Mouse (Mus musculus) kidney, adult 8-10 months (tissue): ENCODE measurements around the gene Gm4553.
A peak's percentile ranks its signal among the peaks of the same experiment; 100 is the strongest.
"Not testable (repeated sequence)": the region's sequence is repeated elsewhere in the genome, so short reads cannot be mapped to it uniquely, and the experiment has no call there.

Source experiments
- DNase-seq, 2 experiments: peaks; one replicate each; pipeline ENCODE4 v3.0.0; 2022

Gm4553 gene

DNA sequence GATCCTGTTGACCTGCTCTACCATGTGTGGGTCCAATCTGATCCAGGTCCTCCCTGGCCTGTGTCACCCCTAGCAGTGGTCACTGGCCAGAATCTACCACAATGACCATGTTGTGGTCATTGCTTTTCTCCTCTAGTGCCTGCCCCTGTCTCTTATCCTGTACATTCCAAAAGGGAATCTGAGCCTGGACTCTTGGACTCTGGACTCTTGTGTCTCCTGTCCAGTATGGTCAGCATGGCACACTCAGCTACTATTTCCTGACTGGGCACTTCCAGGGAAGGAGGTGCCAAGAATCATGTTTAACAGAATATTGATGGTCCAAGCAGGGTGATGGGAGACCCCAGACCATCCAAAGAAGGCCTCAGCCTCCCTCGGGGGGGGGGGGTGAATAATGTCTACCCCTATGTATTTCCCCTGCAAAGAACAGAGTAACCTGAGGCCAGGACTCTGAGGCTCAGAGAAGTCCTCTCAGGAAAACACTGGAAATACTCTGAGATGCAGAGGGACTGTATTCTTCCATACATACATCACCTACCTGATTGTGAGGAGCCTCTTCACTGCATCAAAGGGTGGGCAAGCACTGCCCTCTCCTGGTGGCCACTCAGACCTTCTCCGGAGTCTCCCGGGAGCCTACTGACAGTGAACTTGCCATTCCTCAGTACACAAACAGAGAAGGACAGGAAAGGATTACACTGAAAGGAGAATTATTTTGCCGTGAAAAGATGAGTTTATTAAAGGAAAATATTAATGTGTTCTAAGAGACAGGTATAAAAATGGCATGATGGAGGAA, 31.1 kb downstream of the Gm4553 start:
- peak; percentile 62 to 70 for DNase-seq

- DNase-seq: no peak
These were observed 36.7 kb downstream of the Gm4553 start for GRCm38 (mm10) chr7:142128843-142129242.

GRCm38 (mm10) chr7:142120629-142121028, 44.9 kb downstream of the Gm4553 start, which contains the start of gene Gm45618:
Gm45618 (minus strand) TSS chr7:142120729.
- not testable (repeated sequence) for DNase-seq

GRCm38 (mm10) chr7:142119632-142120031, 45.9 kb downstream of the Gm4553 start:
- no peak for DNase-seq
